Mouse (Mus musculus): ENCODE results near the gene Olfr47. TPM values are rescaled to one million over a fixed set of nuclear protein-coding genes. Genes with fewer than 3 reads are reported as not detected.
A peak's percentile ranks its signal among the peaks of the same experiment; 100 is the strongest.
"Not testable (repeated sequence)": the region's sequence is repeated elsewhere in the genome, so short reads cannot be mapped to it uniquely, and the experiment has no call there.

The Olfr47 gene
- total RNA-seq (2015) (not detected in 2 replicates), total RNA-seq (2017) (not detected in 2 replicates)

- ATAC-seq (replicated peaks; ENCODE audit: poor library complexity): not testable (repeated sequence)
Observed at GRCm38 (mm10) chr6:43231255-43231654, at the start of gene Olfr47. TSS of gene Olfr47 (plus strand) at chr6:43231529.

- no peak for ATAC-seq (replicated peaks; ENCODE audit: poor library complexity)
Observed at GRCm38 (mm10) chr6:43190986-43191385, 40.3 kb upstream of the Olfr47 start.

- ATAC-seq (replicated peaks; ENCODE audit: poor library complexity): no peak
Observed at GRCm38 (mm10) chr6:43196781-43197180, 34.5 kb upstream of the Olfr47 start, which contains the start of gene Olfr435. TSS of gene Olfr435 (plus strand) at chr6:43197146.

- no peak for ATAC-seq (replicated peaks; ENCODE audit: poor library complexity)
Observed at GRCm38 (mm10) chr6:43198094-43198493, 33.2 kb upstream of the Olfr47 start.

GRCm38 (mm10) chr6:43202786-43203185, 28.5 kb upstream of the Olfr47 start:
- no peak for ATAC-seq (replicated peaks; ENCODE audit: poor library complexity)

- ATAC-seq (replicated peaks; ENCODE audit: poor library complexity): no peak
Observed at GRCm38 (mm10) chr6:43205355-43205754, 26.0 kb upstream of the Olfr47 start.

GRCm38 (mm10) chr6:43212873-43213272, 18.5 kb upstream of the Olfr47 start, which contains the start of gene Olfr434:
TSS of gene Olfr434 (plus strand) at chr6:43213021.
- ATAC-seq (replicated peaks; ENCODE audit: poor library complexity): not testable (repeated sequence)

GRCm38 (mm10) chr6:43242061-43242460, 10.7 kb downstream of the Olfr47 start:
- peak; percentile 89 for ATAC-seq (replicated peaks; ENCODE audit: poor library complexity)

GRCm38 (mm10) chr6:43247396-43247795, 16.1 kb downstream of the Olfr47 start:
- no peak for ATAC-seq (replicated peaks; ENCODE audit: poor library complexity)

GRCm38 (mm10) chr6:43252994-43253393, 21.7 kb downstream of the Olfr47 start:
- ATAC-seq (replicated peaks; ENCODE audit: poor library complexity): peak; percentile 64

- peak; percentile 78 for ATAC-seq (replicated peaks; ENCODE audit: poor library complexity)
Observed at GRCm38 (mm10) chr6:43254193-43254926, 23.0 kb downstream of the Olfr47 start.

GRCm38 (mm10) chr6:43260756-43261155, 29.4 kb downstream of the Olfr47 start:
- ATAC-seq (replicated peaks; ENCODE audit: poor library complexity): peak; percentile 19; the same call in 1 of the 2 replicates

- ATAC-seq (replicated peaks; ENCODE audit: poor library complexity): peak; percentile 42
Observed at GRCm38 (mm10) chr6:43265363-43266041, 34.2 kb downstream of the Olfr47 start, which contains the start of gene Arhgef5. TSS of gene Arhgef5 (plus strand) at chr6:43265582.

GRCm38 (mm10) chr6:43266356-43266755, 35.0 kb downstream of the Olfr47 start:
- peak; percentile 69 for ATAC-seq (replicated peaks; ENCODE audit: poor library complexity)

- no peak for ATAC-seq (replicated peaks; ENCODE audit: poor library complexity)
Observed at GRCm38 (mm10) chr6:43272597-43272996, 41.3 kb downstream of the Olfr47 start.

- no peak for ATAC-seq (replicated peaks; ENCODE audit: poor library complexity)
Observed at GRCm38 (mm10) chr6:43274123-43274522, 42.8 kb downstream of the Olfr47 start.

GRCm38 (mm10) chr6:43278247-43278646, 46.9 kb downstream of the Olfr47 start:
- ATAC-seq (replicated peaks; ENCODE audit: poor library complexity): peak; percentile 70

- no peak for ATAC-seq (replicated peaks; ENCODE audit: poor library complexity)
Observed at GRCm38 (mm10) chr6:43280481-43280880, 49.2 kb downstream of the Olfr47 start.
